Mouse (Mus musculus) C2C12 (cell line): Measurements from ENCODE around the gene Ciz1.

Source experiments
- CTCF ChIP-seq: IDR thresholded peaks from one replicate; pipeline ENCODE4 v1.5.1; 2011; ENCODE audit not compliant: control insufficient read depth, insufficient read depth, insufficient read length
- MAX ChIP-seq: IDR thresholded peaks from one replicate; pipeline ENCODE4 v1.6.1; 2011; ENCODE audit warnings: mild to moderate bottlenecking, control low read depth
- MYOD1 ChIP-seq: IDR thresholded peaks from one replicate; pipeline ENCODE4 v1.6.1; 2011; ENCODE audit warnings: low read depth; ENCODE audit not compliant: control insufficient read depth, insufficient read length
- MYOG ChIP-seq: IDR thresholded peaks from one replicate; pipeline ENCODE4 v1.6.1; 2011; ENCODE audit not compliant: control insufficient read depth, insufficient read length; ENCODE audit errors: extremely low read depth
- USF1 ChIP-seq: IDR thresholded peaks from one replicate; pipeline ENCODE4 v1.6.1; 2011; ENCODE audit warnings: low read depth, mild to moderate bottlenecking, control low read depth, moderate library complexity

- TF ChIP-seq CTCF (no peak), USF1 (no peak), MYOG (no peak), MAX (no peak), MYOD1 (no peak)
Observed at GRCm38 (mm10) chr2:32342039-32342438, 10.1 kb upstream of the Ciz1 start.
